Mouse (Mus musculus) myocyte (in vitro differentiated cells): Measurements from ENCODE around the gene Med17.

ENCODE experiments used
- E2F4 ChIP-seq: IDR thresholded peaks from one replicate; pipeline ENCODE4 v1.6.1; 2011; ENCODE audit warnings: mild to moderate bottlenecking, control low read depth, moderate library complexity; ENCODE audit not compliant: insufficient read depth
- MAX ChIP-seq: IDR thresholded peaks from one replicate; pipeline ENCODE4 v1.6.1; 2011; ENCODE audit warnings: low read depth, mild to moderate bottlenecking, control low read depth
- MYOD1 ChIP-seq, 3 experiments: IDR thresholded peaks; one replicate each; pipeline ENCODE4 v1.6.1; 2011; ENCODE audit warnings: control low read depth in 2 of 3, low read depth in 2 of 3, mild to moderate bottlenecking in 2 of 3, moderate library complexity in 1 of 3; ENCODE audit not compliant: insufficient read length in 2 of 3, control insufficient read depth in 1 of 3
- MYOG ChIP-seq, 3 experiments: IDR thresholded peaks; one replicate each; pipeline ENCODE4 v1.6.1; 2011; ENCODE audit warnings: control low read depth in 2 of 3, low read depth in 2 of 3, mild to moderate bottlenecking in 2 of 3; ENCODE audit not compliant: insufficient read length in 2 of 3, control insufficient read depth in 1 of 3, insufficient read depth in 1 of 3
- POLR2AphosphoS2 ChIP-seq: IDR thresholded peaks from one replicate; pipeline ENCODE4 v1.6.1; 2011; ENCODE audit warnings: low read depth, control low read depth; ENCODE audit not compliant: insufficient read length
- TCF12 ChIP-seq: IDR thresholded peaks from one replicate; pipeline ENCODE4 v1.6.1; 2011; ENCODE audit warnings: mild to moderate bottlenecking, control low read depth; ENCODE audit not compliant: poor library complexity, insufficient read depth, severe bottlenecking

GRCm38 (mm10) chr9:15279139-15279648 lies 537 bp downstream of the Med17 start:
- TF ChIP-seq POLR2AphosphoS2 (no peak), MAX (no peak), TCF12 (no peak), MYOG (IDR thresholded peaks at IDR 0.05; ENCODE audit: control insufficient read depth in 1 of 3, insufficient read depth in 1 of 3, insufficient read length in 2 of 3, low read depth in 2 of 3) (no peak), MYOD1 (IDR thresholded peaks at IDR 0.05; ENCODE audit: control insufficient read depth in 1 of 3, insufficient read length in 2 of 3, low read depth in 2 of 3) (no peak), E2F4 (no peak)
